Mouse (Mus musculus) hindbrain, embryonic 10.5 days (tissue): ENCODE measurements around the gene Rbm4b. TPM values are rescaled to one million over a fixed set of nuclear protein-coding genes. Genes with fewer than 3 reads are reported as not detected.
"Not testable (repeated sequence)": the region's sequence is repeated elsewhere in the genome, so short reads cannot be mapped to it uniquely, and the experiment has no call there.

Source experiments
- DNase-seq: peaks from one replicate; pipeline ENCODE4 v3.0.0-alpha.2; 2017; ENCODE audit warnings: low spot score
- H3K27ac ChIP-seq: fragments of 300-500 bp; sonication (generic); 2 replicates; pipeline ENCODE4 v1.5.1; 2016; ENCODE audit warnings: mild to moderate bottlenecking, moderate library complexity
- H3K27me3 ChIP-seq: fragments of 300-500 bp; sonication (generic); 2 replicates; pipeline ENCODE4 v1.6.1; 2016; ENCODE audit warnings: mild to moderate bottlenecking; ENCODE audit not compliant: poor library complexity, insufficient read depth, severe bottlenecking
- H3K36me3 ChIP-seq: fragments of 300-500 bp; sonication (generic); 2 replicates; pipeline ENCODE4 v1.6.1; 2016; ENCODE audit warnings: mild to moderate bottlenecking, moderate library complexity
- H3K4me1 ChIP-seq: fragments of 300-500 bp; sonication (generic); replicated peaks from 2 replicates; pipeline ENCODE4 v1.6.1; 2016; ENCODE audit warnings: mild to moderate bottlenecking
- H3K4me3 ChIP-seq: fragments of 300-500 bp; sonication (generic); 2 replicates; pipeline ENCODE4 v1.5.1; 2016; ENCODE audit warnings: mild to moderate bottlenecking, moderate library complexity
- H3K9me3 ChIP-seq: fragments of 300-500 bp; sonication (generic); 2 replicates; pipeline ENCODE4 v1.6.1; 2016; ENCODE audit warnings: mild to moderate bottlenecking, moderate library complexity
- WGBS: fragments of 180-500 bp; shearing (Covaris S2); methylation state at CpG from one replicate; pipeline ENCODE4 v1.1.7; 2016; 5-methylcytosine and 5-hydroxymethylcytosine counted together
- polyA plus RNA-seq: library from polyadenylated mRNA; unstranded; fragments of >200 nt; fragmentation: Nextera tagmentation; extraction: Ambion mirVana; gene quantifications from 2 replicates; pipeline ENCODE4 v1.2.1, GENCODE M21; 2016

Gene Rbm4b
- polyA plus RNA-seq, 1 experiment from 2014 or later: 124 TPM

DNA sequence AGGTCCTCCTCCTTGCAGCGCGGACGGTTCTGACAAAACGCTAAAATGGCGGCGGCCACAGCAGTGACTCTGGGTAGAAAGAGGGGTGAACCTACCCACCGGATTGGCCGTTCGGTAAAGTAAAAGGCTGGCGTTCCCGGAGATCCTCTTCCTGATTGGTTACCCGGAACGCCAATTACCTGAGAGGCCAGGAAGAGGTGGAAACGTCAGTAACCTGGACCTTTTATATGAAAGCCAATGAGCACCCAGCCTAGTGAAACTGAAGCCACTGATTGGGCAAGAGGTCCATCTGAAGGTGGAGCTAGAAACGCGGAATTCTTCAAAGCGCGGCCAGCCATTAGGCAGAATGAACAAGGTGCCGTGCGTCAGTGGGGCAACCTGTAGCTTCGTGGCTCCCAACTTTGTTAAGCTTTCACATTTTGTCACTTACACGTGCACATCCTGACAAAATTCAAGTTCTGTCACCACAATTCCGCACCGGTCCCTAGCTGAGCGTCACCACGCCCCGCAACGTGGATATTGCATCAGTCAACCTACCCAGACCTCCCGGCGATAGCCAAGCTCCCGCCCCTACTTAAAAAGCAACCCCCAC is 37.6 kb downstream of the Rbm4b start, which contains the start of gene Rbm4:
Rbm4 (minus strand) TSS at position 71 of the 592 bp plus-strand sequence.
- under 1% methylated on average over 31 of the region's 31 CpGs for WGBS

DNA sequence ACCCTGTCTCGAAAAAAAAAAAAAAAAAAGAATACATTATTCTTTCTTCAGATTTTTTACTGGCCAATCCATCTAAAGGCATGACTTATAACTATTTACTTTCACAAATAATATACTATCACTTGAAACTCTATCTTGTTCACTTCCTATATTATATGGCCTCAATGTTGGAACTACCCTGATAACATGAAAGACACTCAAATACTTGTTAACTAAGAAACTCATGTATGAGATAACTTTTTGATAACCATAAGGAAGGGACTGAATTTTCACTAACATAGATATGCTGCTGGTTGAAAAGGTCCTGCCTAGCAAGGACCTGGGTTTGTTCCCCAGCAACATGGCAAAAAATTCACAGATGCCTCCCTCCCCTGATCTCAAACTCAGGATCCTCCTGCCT is 39.6 kb downstream of the Rbm4b start:
- no peak overlapping the region for H3K4me3 ChIP-seq
- WGBS: 86% methylated on average over 1 of the region's 1 CpGs
- H3K36me3 ChIP-seq: peaks cover 60% of the 10 kb centered on the region
- no peak for DNase-seq
- H3K27ac ChIP-seq: no peak overlapping the region
- H3K27me3 ChIP-seq: no peaks in the 10 kb centered on the region
- H3K9me3 ChIP-seq: no peaks in the 10 kb centered on the region
- peaks cover 24% of the 10 kb centered on the region for H3K4me1 ChIP-seq

More for the DNA sequence above, 37.6 kb downstream of the Rbm4b start, which contains the start of gene Rbm4:
- no peaks in the 10 kb centered on the region for H3K9me3 ChIP-seq
- peaks cover 60% of the 10 kb centered on the region for H3K36me3 ChIP-seq
- DNase-seq: peak; percentile 96
- H3K27ac ChIP-seq: peak within 1 kb of the TSS; percentile 90
- no peaks in the 10 kb centered on the region for H3K27me3 ChIP-seq
- peaks cover 40% of the 10 kb centered on the region for H3K4me1 ChIP-seq
- peak within 1 kb of the TSS; percentile 77 for H3K4me3 ChIP-seq

DNA sequence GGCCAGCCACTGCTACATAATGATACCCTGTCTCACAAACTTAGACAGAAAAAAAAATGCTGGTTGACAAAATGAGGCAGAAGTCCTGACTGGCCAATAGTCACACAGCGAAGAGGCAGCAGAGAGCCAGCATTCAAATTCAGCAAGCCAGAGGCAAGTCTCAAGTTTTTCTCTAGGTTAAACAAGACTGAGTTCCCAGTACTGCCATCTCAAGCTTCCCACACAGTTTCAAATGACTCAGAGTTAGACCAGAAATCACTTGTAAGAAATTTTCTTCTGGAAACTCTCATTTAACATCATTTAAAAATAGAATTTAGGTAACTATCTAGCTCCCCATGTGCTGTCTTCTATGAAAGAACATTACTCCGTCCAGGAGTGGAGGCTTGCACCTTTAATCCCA is 41.5 kb downstream of the Rbm4b start:
- WGBS: 98% methylated on average over 2 of the region's 2 CpGs
- no peak for DNase-seq
- no peaks in the 10 kb centered on the region for H3K27me3 ChIP-seq
- H3K4me1 ChIP-seq: peaks cover 14% of the 10 kb centered on the region
- no peak overlapping the region for H3K4me3 ChIP-seq
- no peaks in the 10 kb centered on the region for H3K9me3 ChIP-seq
- peaks cover 66% of the 10 kb centered on the region for H3K36me3 ChIP-seq
- no peak overlapping the region for H3K27ac ChIP-seq

DNA sequence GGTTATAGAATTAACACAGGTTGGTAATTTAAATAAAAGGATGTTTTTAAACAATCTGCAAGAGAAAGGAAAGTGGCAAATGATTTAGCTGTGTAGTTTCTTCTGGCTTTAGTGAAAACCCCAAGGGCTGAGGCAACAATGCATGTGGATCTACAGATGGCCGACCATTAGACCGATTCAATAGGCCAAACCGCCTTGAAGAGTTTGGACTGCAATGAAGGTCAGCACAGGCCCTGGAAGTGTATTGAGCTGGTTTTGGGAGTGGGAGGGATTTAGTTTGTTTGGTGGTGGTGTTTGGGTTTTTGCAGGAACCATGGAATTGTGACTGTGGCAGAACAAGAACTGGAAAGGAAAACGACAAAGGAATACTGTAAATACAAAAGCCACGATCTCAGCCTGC is 42.8 kb downstream of the Rbm4b start:
- no peak overlapping the region for H3K27ac ChIP-seq
- H3K9me3 ChIP-seq: no peaks in the 10 kb centered on the region
- H3K4me3 ChIP-seq: no peak overlapping the region
- peaks cover 79% of the 10 kb centered on the region for H3K36me3 ChIP-seq
- H3K4me1 ChIP-seq: peaks cover 23% of the 10 kb centered on the region
- no peak for DNase-seq
- H3K27me3 ChIP-seq: no peaks in the 10 kb centered on the region
- 94% methylated on average over 5 of the region's 5 CpGs for WGBS

GRCm38 (mm10) chr19:4802691-4803091 is 46.4 kb downstream of the Rbm4b start:
- no peaks in the 10 kb centered on the region for H3K9me3 ChIP-seq
- H3K4me1 ChIP-seq: peaks cover 17% of the 10 kb centered on the region
- no peak overlapping the region for H3K27ac ChIP-seq
- no peak overlapping the region for H3K4me3 ChIP-seq
- H3K36me3 ChIP-seq: peaks cover 78% of the 10 kb centered on the region
- WGBS: 95% methylated on average over 7 of the region's 7 CpGs
- no peak for DNase-seq
- no peaks in the 10 kb centered on the region for H3K27me3 ChIP-seq

DNA sequence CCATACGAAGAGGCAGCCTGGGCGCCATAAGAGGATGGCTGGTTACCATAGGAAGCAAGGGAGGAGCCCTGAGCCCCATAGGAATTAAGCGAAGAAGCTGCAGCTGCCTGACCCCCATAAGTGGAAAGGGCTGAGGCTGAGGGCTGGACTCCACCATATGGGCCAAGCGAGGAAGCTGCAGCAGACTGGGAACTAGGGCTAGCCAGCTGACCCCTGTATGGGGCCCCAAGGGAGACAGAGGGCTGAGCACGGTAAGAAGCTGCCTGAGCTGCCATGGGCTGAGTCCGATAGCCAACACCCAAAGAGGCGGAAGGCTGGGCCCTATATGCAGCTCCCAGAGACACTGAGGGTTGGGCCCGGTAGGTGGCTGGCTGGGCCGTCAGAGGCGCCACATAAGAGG is 47.0 kb downstream of the Rbm4b start:
- Histone ChIP-seq H3K4me3 (no peak overlapping the region), H3K9me3 (no peaks in the 10 kb centered on the region)
- WGBS: 84% methylated on average over 10 of the region's 10 CpGs

GRCm38 (mm10) chr19:4810309-4810708 is 54.0 kb downstream of the Rbm4b start:
- H3K27me3 ChIP-seq: no peaks in the 10 kb centered on the region
- peak overlapping the region; percentile 95 for H3K27ac ChIP-seq
- no peak for DNase-seq

More for the DNA sequence above, 47.0 kb downstream of the Rbm4b start:
- peaks cover 72% of the 10 kb centered on the region for H3K36me3 ChIP-seq
- DNase-seq: peak; percentile 21
- H3K4me1 ChIP-seq: peaks cover 23% of the 10 kb centered on the region
- H3K27me3 ChIP-seq: no peaks in the 10 kb centered on the region
- peak overlapping the region; percentile 40; the same call in 1 of the 2 replicates for H3K27ac ChIP-seq

DNA sequence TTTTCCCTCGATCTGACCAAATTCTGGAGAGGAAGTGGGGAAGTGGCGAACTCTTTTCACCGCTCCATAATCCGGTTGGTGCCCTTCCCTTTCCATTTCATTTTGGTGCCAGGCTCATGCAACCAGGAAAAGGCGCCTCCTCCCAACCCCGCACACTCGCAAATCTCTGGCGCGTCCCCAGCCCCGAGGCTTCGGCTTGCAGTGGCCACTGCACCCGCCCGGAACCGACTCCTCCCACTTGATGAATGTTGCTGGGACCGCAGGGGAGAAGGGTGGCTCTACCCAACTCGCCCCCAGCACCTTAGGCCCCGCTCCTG is 54.4 kb downstream of the Rbm4b start:
- Histone ChIP-seq H3K9me3 (no peaks in the 10 kb centered on the region; the same call in 1 of the 2 replicates), H3K4me1 (peaks cover 27% of the 10 kb centered on the region), H3K27me3 (no peaks in the 10 kb centered on the region), H3K27ac (peak overlapping the region; percentile 95), H3K4me3 (peak overlapping the region; percentile 71), H3K36me3 (peaks cover 12% of the 10 kb centered on the region)
- DNase-seq: no peak
- WGBS: under 1% methylated on average over 17 of the region's 17 CpGs

More at GRCm38 (mm10) chr19:4810309-4810708, 54.0 kb downstream of the Rbm4b start:
- H3K9me3 ChIP-seq: no peaks in the 10 kb centered on the region; the same call in 1 of the 2 replicates
- peak overlapping the region; percentile 71 for H3K4me3 ChIP-seq
- peaks cover 12% of the 10 kb centered on the region for H3K36me3 ChIP-seq
- WGBS: under 1% methylated on average over 14 of the region's 14 CpGs
- peaks cover 27% of the 10 kb centered on the region for H3K4me1 ChIP-seq

DNA sequence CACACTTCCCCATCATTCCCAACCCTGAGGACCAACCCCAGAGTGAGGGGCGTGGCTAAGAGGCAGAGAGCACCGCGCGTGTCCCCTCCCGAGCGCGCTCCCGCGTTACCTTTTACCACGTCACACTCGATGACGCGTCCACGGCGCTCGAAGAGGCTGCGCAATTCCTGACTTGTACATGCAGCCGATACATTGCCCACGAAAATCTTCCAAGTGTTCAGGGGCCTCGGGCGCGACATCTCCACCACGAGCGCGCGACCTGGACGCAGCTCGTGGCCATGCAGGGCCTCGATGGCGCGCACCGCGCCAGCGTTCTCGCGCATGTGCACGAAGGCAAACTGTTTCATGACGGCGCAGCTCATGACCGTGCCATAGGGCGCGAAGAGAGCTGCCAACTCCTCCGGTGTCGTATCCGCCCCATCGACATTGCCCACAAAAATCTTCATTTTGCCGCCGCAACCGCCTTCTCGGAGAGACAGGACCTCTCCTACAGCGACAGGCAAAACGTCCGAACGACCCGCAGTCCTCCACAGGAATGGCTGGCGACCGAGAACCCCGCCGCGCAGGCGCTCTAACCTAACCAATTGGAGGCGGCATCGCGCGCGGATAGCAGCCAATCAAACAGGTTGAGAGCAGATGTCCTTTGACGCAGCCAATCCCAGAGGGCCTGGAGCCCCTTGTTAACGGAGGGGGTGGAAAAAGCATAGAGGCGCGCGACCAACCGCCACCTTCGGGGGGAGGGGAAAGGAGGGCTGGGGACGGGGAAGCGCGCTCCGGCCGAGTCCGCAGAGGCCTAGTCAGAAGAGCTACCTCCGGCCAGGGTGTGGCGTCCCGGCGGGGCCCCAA is 55.0 kb downstream of the Rbm4b start, which contains the start of the genes Gm21992 and Rbm14:
Gm21992 (minus strand) TSS at position 550 of the 846 bp plus-strand sequence.
Rbm14 (minus strand) TSS at position 572 of the 846 bp plus-strand sequence.
- H3K36me3 ChIP-seq: peaks cover 11% of the 10 kb centered on the region
- H3K27ac ChIP-seq: peak within 1 kb of the TSS; percentile 95
- H3K4me1 ChIP-seq: peaks cover 27% of the 10 kb centered on the region
- DNase-seq: peak; percentile 98
- no peaks in the 10 kb centered on the region; the same call in 1 of the 2 replicates for H3K9me3 ChIP-seq
- WGBS: under 1% methylated on average over 83 of the region's 83 CpGs
- peak within 1 kb of the TSS; percentile 71 for H3K4me3 ChIP-seq
- no peaks in the 10 kb centered on the region for H3K27me3 ChIP-seq

- WGBS: 6% methylated on average over 12 of the region's 12 CpGs
- Histone ChIP-seq H3K9me3 (no peaks in the 10 kb centered on the region; the same call in 1 of the 2 replicates), H3K4me3 (peak overlapping the region; percentile 71), H3K36me3 (peaks cover 5% of the 10 kb centered on the region), H3K27ac (peak overlapping the region; percentile 95), H3K27me3 (no peaks in the 10 kb centered on the region), H3K4me1 (peaks cover 27% of the 10 kb centered on the region)
- DNase-seq: no peak
Measured at GRCm38 (mm10) chr19:4811909-4812242, 55.6 kb downstream of the Rbm4b start.

DNA sequence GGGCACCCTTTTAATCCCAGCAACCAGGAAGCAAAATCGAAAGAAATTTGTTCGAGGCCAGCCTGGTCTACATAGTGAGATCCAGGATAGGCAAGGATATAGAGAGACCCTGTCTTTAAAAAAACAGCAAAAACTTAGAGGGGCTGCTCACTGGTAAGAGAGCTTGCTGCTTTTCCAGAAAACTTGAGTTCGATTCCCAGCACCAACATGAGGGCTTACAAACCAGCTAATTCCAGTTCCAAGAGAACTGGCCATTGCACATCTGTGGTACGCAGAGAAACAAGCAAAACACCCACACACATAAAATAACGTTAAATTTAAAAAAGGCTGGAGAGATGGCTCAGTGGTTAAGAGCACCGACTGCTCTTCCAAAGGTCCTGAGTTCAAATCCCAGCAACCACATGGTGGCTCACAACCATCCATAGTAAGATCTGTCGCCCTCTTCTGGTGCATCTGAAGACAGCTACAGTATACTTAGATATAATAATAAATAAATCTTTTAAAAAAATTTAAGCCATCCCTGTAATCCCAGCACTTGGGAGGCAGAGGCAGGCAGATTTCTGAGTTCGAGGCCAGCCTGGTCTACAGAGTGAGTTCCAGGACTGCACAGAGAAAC is 56.1 kb downstream of the Rbm4b start:
- H3K36me3 ChIP-seq, H3K27me3 ChIP-seq, H3K9me3 ChIP-seq, DNase-seq: not testable (repeated sequence)
- Histone ChIP-seq H3K4me3 (peak overlapping the region; percentile 71), H3K27ac (peak overlapping the region; percentile 95), H3K4me1 (peaks cover 27% of the 10 kb centered on the region)
- 77% methylated on average over 8 of the region's 8 CpGs for WGBS

GRCm38 (mm10) chr19:4813015-4813414 is 56.7 kb downstream of the Rbm4b start:
- peak; percentile 24 for DNase-seq
- Histone ChIP-seq H3K36me3 (no peaks in the 10 kb centered on the region), H3K9me3 (no peaks in the 10 kb centered on the region; the same call in 1 of the 2 replicates), H3K27ac (no peak overlapping the region), H3K27me3 (no peaks in the 10 kb centered on the region), H3K4me1 (peaks cover 24% of the 10 kb centered on the region), H3K4me3 (no peak overlapping the region)
- 79% methylated on average over 6 of the region's 6 CpGs for WGBS
